Mouse (Mus musculus): Measurements from ENCODE around the gene Lif.

Lif gene

GRCm38 (mm10) chr11:4261969-4262368 lies 4.6 kb downstream of the Lif start:
- DNase-seq (ENCODE audit: low read depth, low spot score): peak; percentile 71

- no peak for DNase-seq (ENCODE audit: low read depth, low spot score)
These were observed 5.5 kb downstream of the Lif start for GRCm38 (mm10) chr11:4262847-4263246.

GRCm38 (mm10) chr11:4263296-4263695 lies 5.9 kb downstream of the Lif start:
- DNase-seq (ENCODE audit: low read depth, low spot score): no peak

- peak; percentile 50 for DNase-seq (ENCODE audit: low read depth, low spot score)
These were observed 6.7 kb downstream of the Lif start for GRCm38 (mm10) chr11:4264066-4264465.

- DNase-seq (ENCODE audit: low read depth, low spot score): peak; percentile 81
These were observed 9.2 kb downstream of the Lif start for GRCm38 (mm10) chr11:4266271-4267201.

GRCm38 (mm10) chr11:4267202-4267578 lies 9.8 kb downstream of the Lif start:
- DNase-seq (ENCODE audit: low read depth, low spot score): peak; percentile 80

GRCm38 (mm10) chr11:4268500-4268899 lies 11.1 kb downstream of the Lif start:
- no peak for DNase-seq (ENCODE audit: low read depth, low spot score)

- peak; percentile 86 for DNase-seq (ENCODE audit: low read depth, low spot score)
These were observed 13.5 kb downstream of the Lif start for GRCm38 (mm10) chr11:4270744-4271459.

GRCm38 (mm10) chr11:4271544-4271943 lies 14.2 kb downstream of the Lif start:
- DNase-seq (ENCODE audit: low read depth, low spot score): peak; percentile 63

GRCm38 (mm10) chr11:4276411-4276861 lies 19.1 kb downstream of the Lif start:
- no peak for DNase-seq (ENCODE audit: low read depth, low spot score)

GRCm38 (mm10) chr11:4279909-4280308 lies 22.6 kb downstream of the Lif start:
- DNase-seq (ENCODE audit: low read depth, low spot score): no peak

- no peak for DNase-seq (ENCODE audit: low read depth, low spot score)
These were observed 24.5 kb downstream of the Lif start for GRCm38 (mm10) chr11:4281852-4282251.

- DNase-seq (ENCODE audit: low read depth, low spot score): peak; percentile 97
These were observed 26.3 kb downstream of the Lif start for GRCm38 (mm10) chr11:4283627-4284026.

GRCm38 (mm10) chr11:4289280-4289679 lies 31.9 kb downstream of the Lif start:
- no peak for DNase-seq (ENCODE audit: low read depth, low spot score)

- no peak for DNase-seq (ENCODE audit: low read depth, low spot score)
These were observed 34.3 kb downstream of the Lif start for GRCm38 (mm10) chr11:4291639-4292038.

GRCm38 (mm10) chr11:4292224-4292887 lies 35.0 kb downstream of the Lif start:
- no peak for DNase-seq (ENCODE audit: low read depth, low spot score)

GRCm38 (mm10) chr11:4292888-4293247 lies 35.5 kb downstream of the Lif start:
- DNase-seq (ENCODE audit: low read depth, low spot score): no peak

- no peak for DNase-seq (ENCODE audit: low read depth, low spot score)
These were observed 36.1 kb downstream of the Lif start for GRCm38 (mm10) chr11:4293481-4293880.

- DNase-seq (ENCODE audit: low read depth, low spot score): no peak
These were observed 36.7 kb downstream of the Lif start for GRCm38 (mm10) chr11:4294047-4294446.

- DNase-seq (ENCODE audit: low read depth, low spot score): peak; percentile 72
These were observed 37.4 kb downstream of the Lif start for GRCm38 (mm10) chr11:4294495-4295351.

GRCm38 (mm10) chr11:4296610-4297275 lies 39.4 kb downstream of the Lif start:
- DNase-seq (ENCODE audit: low read depth, low spot score): peak; percentile 33

Data from ZHBTc4 (cell line).